Mouse (Mus musculus) embryonic stem cell, embryonic (primary cell): Measurements from ENCODE around the gene Adssl1.

Experiments used
- CTCF ChIA-PET, 4 experiments: fragments of 300-600 bp in 2 of 4; fragments of 350-600 bp in 2 of 4; sonication (Branson Sonifier 250); formaldehyde crosslinking; loops; one replicate each; lab custom pipeline; 2022; ENCODE audit warnings: inconsistent platforms in 2 of 4; lab: Charles Lee
- POLR2A ChIA-PET, 4 experiments: fragments of 300-600 bp in 2 of 4; fragments of 350-600 bp in 2 of 4; sonication (Branson Sonifier 250); formaldehyde crosslinking; loops; one replicate each; lab custom pipeline; 2022; ENCODE audit warnings: antibody characterized with exemption in 4 of 4, inconsistent platforms in 1 of 4; lab: Charles Lee

The Adssl1 gene

GRCm38 (mm10) chr12:112688458-112688857 lies 68.6 kb downstream of the Adssl1 start:
- ChIA-PET CTCF (interaction anchor here (0.6 to 2.6 kb wide), 6 partner anchors 9 to 36 kb away, joined by 3 to 6 read pairs (median 4); partner anchors contain the start of gene Akt1 (in 1 of the 4)), POLR2A (interaction anchor here in 1 of 4 experiments (1.6 kb wide), 1 partner anchor 9 kb away, joined by 8 read pairs; the partner anchor contains the start of gene Zbtb42)
